Mouse (Mus musculus) kidney, postnatal 4 days (tissue): Measurements from ENCODE around the gene Tgfbr3.
A peak's percentile ranks its signal among the peaks of the same experiment; 100 is the strongest.
"Not testable (repeated sequence)": the region's sequence is repeated elsewhere in the genome, so short reads cannot be mapped to it uniquely, and the experiment has no call there.

Source experiments
- DNase-seq, 2 experiments: peaks; one replicate each; pipeline ENCODE4 v3.0.0; 2021; ENCODE audit warnings: mixed read lengths in 2 of 2

The Tgfbr3 gene

GRCm38 (mm10) chr5:107279263-107279662 is 10.2 kb downstream of the Tgfbr3 start:
- no peak for DNase-seq

- DNase-seq = no peak
Observed at GRCm38 (mm10) chr5:107276186-107276585, 13.2 kb downstream of the Tgfbr3 start.

- DNase-seq = peak in 1 of 2 experiments; percentile 39
Observed at GRCm38 (mm10) chr5:107272252-107273028, 17.0 kb downstream of the Tgfbr3 start.

GRCm38 (mm10) chr5:107269006-107269328 is 20.5 kb downstream of the Tgfbr3 start:
- DNase-seq = peak; percentile 37 to 62

- peak; percentile 54 to 67 for DNase-seq
Observed at GRCm38 (mm10) chr5:107268121-107269005, 21.1 kb downstream of the Tgfbr3 start.

GRCm38 (mm10) chr5:107266566-107266965 is 22.9 kb downstream of the Tgfbr3 start:
- DNase-seq = no peak

GRCm38 (mm10) chr5:107264426-107265360 is 24.7 kb downstream of the Tgfbr3 start:
- no peak for DNase-seq

GRCm38 (mm10) chr5:107263836-107264235 is 25.6 kb downstream of the Tgfbr3 start:
- DNase-seq = no peak

- no peak for DNase-seq
Observed at GRCm38 (mm10) chr5:107261930-107262329, 27.5 kb downstream of the Tgfbr3 start.

- no peak for DNase-seq
Observed at GRCm38 (mm10) chr5:107260708-107261495, 28.5 kb downstream of the Tgfbr3 start.

GRCm38 (mm10) chr5:107259487-107260040 is 29.9 kb downstream of the Tgfbr3 start:
- no peak for DNase-seq

GRCm38 (mm10) chr5:107253395-107253794 is 36.0 kb downstream of the Tgfbr3 start:
- DNase-seq = no peak

GRCm38 (mm10) chr5:107252435-107252834 is 37.0 kb downstream of the Tgfbr3 start:
- DNase-seq = no peak

GRCm38 (mm10) chr5:107251751-107252305 is 37.6 kb downstream of the Tgfbr3 start:
- DNase-seq = peak; percentile 45 to 64

- DNase-seq = peak; percentile 30 to 47
Observed at GRCm38 (mm10) chr5:107250548-107251272, 38.7 kb downstream of the Tgfbr3 start.

- DNase-seq = no peak
Observed at GRCm38 (mm10) chr5:107248732-107249131, 40.7 kb downstream of the Tgfbr3 start.

GRCm38 (mm10) chr5:107248302-107248701 is 41.1 kb downstream of the Tgfbr3 start:
- DNase-seq = not testable (repeated sequence)

- no peak for DNase-seq
Observed at GRCm38 (mm10) chr5:107247786-107248185, 41.6 kb downstream of the Tgfbr3 start.

- no peak for DNase-seq
Observed at GRCm38 (mm10) chr5:107243445-107243844, 46.0 kb downstream of the Tgfbr3 start.

GRCm38 (mm10) chr5:107242993-107243392 is 46.4 kb downstream of the Tgfbr3 start:
- DNase-seq = no peak
